Comparison of ENCODE assay signal across 19 mouse cellular contexts in the genomic region with DNA sequence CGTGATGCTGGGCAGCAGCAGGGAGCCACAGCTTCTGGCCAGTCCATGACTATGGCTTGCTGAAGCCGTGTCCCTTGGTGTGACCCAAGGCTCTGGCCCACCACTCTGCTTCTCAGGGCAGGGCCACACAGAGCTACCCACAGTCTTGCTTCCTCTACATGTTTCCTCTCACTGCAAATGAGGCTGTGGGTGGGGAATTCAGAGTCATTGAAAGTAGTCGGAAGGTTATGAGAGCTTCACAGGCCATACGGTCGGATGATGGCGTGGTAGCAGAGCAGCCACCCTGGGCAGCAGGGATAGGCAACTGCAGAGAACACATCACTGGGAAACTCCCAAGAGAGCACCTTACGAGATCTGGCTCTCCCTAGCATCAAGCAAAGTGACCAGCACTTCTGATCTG. TPM values are rescaled to one million over a fixed set of nuclear protein-coding genes. Genes with fewer than 3 reads are reported as not detected.
DNase-seq lines count a peak whose midpoint lies in the region; ATAC-seq lines count a peak whose summit lies in the region.
"Had no signal": no experiment of that assay in that cellular context is flagged by ENCODE, and none has a peak within 500 bp of the region (broad histone marks: within the 10 kb centered on the region; RNA-seq: fewer than 3 reads in every experiment).

No protein-coding gene starts in this region.

- ATAC-seq in forebrain, embryonic 11.5 days (replicated peaks; ENCODE audit: low FRiP score): no peak
- no peak for ATAC-seq in midbrain, embryonic 11.5 days (ENCODE audit: low FRiP score)
- no peak for ATAC-seq in midbrain, embryonic 16.5 days
- ATAC-seq in neutrophil, adult 5-6 weeks (ENCODE audit: extremely low read depth, insufficient number of reproducible peaks, low FRiP score, poor library complexity, severe bottlenecking): peak; percentile 15; the same call in 1 of the 2 replicates
- no peak for ATAC-seq in kidney, embryonic 14.5 days (ENCODE audit: low FRiP score, low TSS enrichment)
- ATAC-seq: forebrain, embryonic 14.5 days; liver, embryonic 12.5 days had no signal

- peaks cover 19% of the 10 kb centered on the region for H3K4me1 ChIP-seq in forebrain, embryonic 10.5 days
- H3K4me1 ChIP-seq in forebrain, embryonic 11.5 days (replicated peaks; ENCODE audit: control insufficient read depth, insufficient read depth, low read length): no peaks in the 10 kb centered on the region; the same call in 1 of the 2 replicates
- peaks cover 5% of the 10 kb centered on the region; the same call in 1 of the 2 replicates for H3K4me1 ChIP-seq in midbrain, embryonic 11.5 days (ENCODE audit: control insufficient read depth, insufficient read depth, low read length)
- H3K4me1 ChIP-seq in midbrain, embryonic 16.5 days (ENCODE audit: control insufficient read depth, insufficient read depth, low read length): no peaks in the 10 kb centered on the region
- H3K4me1 ChIP-seq in kidney, embryonic 14.5 days (ENCODE audit: control insufficient read depth, insufficient read depth, low read length): no peaks in the 10 kb centered on the region
- H3K4me1 ChIP-seq: embryonic facial prominence, embryonic 15.5 days; lung, embryonic 15.5 days had no signal

- H3K4me2 ChIP-seq in forebrain, embryonic 11.5 days (ENCODE audit: low read depth, low read length, severe bottlenecking): no peak overlapping the region
- no peak overlapping the region for H3K4me2 ChIP-seq in midbrain, embryonic 11.5 days
- H3K4me2 ChIP-seq in midbrain, embryonic 16.5 days (ENCODE audit: low read length): no peak overlapping the region
- H3K4me2 ChIP-seq in kidney, embryonic 14.5 days (replicated peaks; ENCODE audit: low read depth, low read length): no peak overlapping the region
- H3K4me2 ChIP-seq: embryonic facial prominence, embryonic 15.5 days; liver, embryonic 12.5 days; lung, embryonic 15.5 days had no signal

- H3K9me3 ChIP-seq in forebrain, embryonic 10.5 days: no peaks in the 10 kb centered on the region
- H3K9me3 ChIP-seq in forebrain, embryonic 11.5 days (ENCODE audit: control insufficient read depth, low read length): no peaks in the 10 kb centered on the region
- no peaks in the 10 kb centered on the region for H3K9me3 ChIP-seq in midbrain, embryonic 11.5 days (ENCODE audit: control insufficient read depth, low read length)
- H3K9me3 ChIP-seq in midbrain, embryonic 16.5 days (replicated peaks; ENCODE audit: control insufficient read depth, low read length, poor library complexity, severe bottlenecking): no peaks in the 10 kb centered on the region
- no peaks in the 10 kb centered on the region for H3K9me3 ChIP-seq in kidney, embryonic 14.5 days (ENCODE audit: control insufficient read depth, low read length)
- H3K9me3 ChIP-seq: embryonic facial prominence, embryonic 15.5 days; liver, embryonic 12.5 days; lung, embryonic 15.5 days had no signal

- 0 out of 2 replicates have a peak overlapping the region, but pooled peaks have one; percentile 5 for H3K27ac ChIP-seq in forebrain, embryonic 10.5 days
- no peak overlapping the region for H3K27ac ChIP-seq in forebrain, embryonic 11.5 days (ENCODE audit: low read depth, low read length)
- no peak overlapping the region for H3K27ac ChIP-seq in midbrain, embryonic 11.5 days (ENCODE audit: low read depth, low read length)
- H3K27ac ChIP-seq in midbrain, embryonic 16.5 days (ENCODE audit: low read length): no peak overlapping the region
- H3K27ac ChIP-seq in kidney, embryonic 14.5 days (ENCODE audit: low read depth, low read length): no peak overlapping the region
- H3K27ac ChIP-seq: embryonic facial prominence, embryonic 15.5 days; kidney, postnatal 0 days; layer of hippocampus, adult 2 months; liver, embryonic 12.5 days; lung, embryonic 15.5 days had no signal

- WGBS in forebrain, embryonic 10.5 days: 96% methylated on average over 7 of the region's 7 CpGs
- 90% methylated on average over 7 of the region's 7 CpGs for WGBS in forebrain, embryonic 11.5 days
- 92% methylated on average over 7 of the region's 7 CpGs for WGBS in midbrain, embryonic 11.5 days
- 90% methylated on average over 7 of the region's 7 CpGs for WGBS in midbrain, embryonic 16.5 days
- 92% methylated on average over 7 of the region's 7 CpGs for WGBS in kidney, embryonic 14.5 days

- no peaks in the 10 kb centered on the region for H3K36me3 ChIP-seq in forebrain, embryonic 10.5 days (replicated peaks)
- H3K36me3 ChIP-seq in forebrain, embryonic 11.5 days (ENCODE audit: control insufficient read depth, insufficient read depth, low read length): no peaks in the 10 kb centered on the region
- no peaks in the 10 kb centered on the region for H3K36me3 ChIP-seq in midbrain, embryonic 11.5 days (ENCODE audit: control insufficient read depth, insufficient read depth, low read length)
- H3K36me3 ChIP-seq in midbrain, embryonic 16.5 days (ENCODE audit: control insufficient read depth, insufficient read depth, low read length): no peaks in the 10 kb centered on the region
- no peaks in the 10 kb centered on the region for H3K36me3 ChIP-seq in kidney, embryonic 14.5 days (ENCODE audit: control insufficient read depth, insufficient read depth, low read length)
- H3K36me3 ChIP-seq: embryonic facial prominence, embryonic 15.5 days; liver, embryonic 12.5 days; lung, embryonic 15.5 days had no signal

- H3K27me3 ChIP-seq in forebrain, embryonic 10.5 days (ENCODE audit: poor library complexity, severe bottlenecking): peaks cover 14% of the 10 kb centered on the region; the same call in 1 of the 2 replicates
- H3K27me3 ChIP-seq in forebrain, embryonic 11.5 days (ENCODE audit: control insufficient read depth, insufficient read depth, low read length): no peaks in the 10 kb centered on the region
- no peaks in the 10 kb centered on the region for H3K27me3 ChIP-seq in midbrain, embryonic 11.5 days (ENCODE audit: control insufficient read depth, insufficient read depth, low read length)
- H3K27me3 ChIP-seq in midbrain, embryonic 16.5 days (ENCODE audit: control insufficient read depth, insufficient read depth, low read depth, low read length): no peaks in the 10 kb centered on the region
- no peaks in the 10 kb centered on the region for H3K27me3 ChIP-seq in kidney, embryonic 14.5 days (ENCODE audit: control insufficient read depth, insufficient read depth, low read length)
- H3K27me3 ChIP-seq: embryonic facial prominence, embryonic 15.5 days; liver, embryonic 12.5 days; lung, embryonic 15.5 days had no signal

- H3K9ac ChIP-seq in forebrain, embryonic 11.5 days (ENCODE audit: low read length): no peak overlapping the region
- H3K9ac ChIP-seq in midbrain, embryonic 11.5 days (ENCODE audit: low read length): no peak overlapping the region
- H3K9ac ChIP-seq in midbrain, embryonic 16.5 days (ENCODE audit: low read depth, low read length): no peak overlapping the region
- no peak overlapping the region for H3K9ac ChIP-seq in kidney, embryonic 14.5 days (ENCODE audit: low read depth, low read length)
- H3K9ac ChIP-seq: embryonic facial prominence, embryonic 15.5 days; liver, embryonic 12.5 days; lung, embryonic 15.5 days had no signal

- no peak overlapping the region for H3K4me3 ChIP-seq in forebrain, embryonic 10.5 days
- H3K4me3 ChIP-seq in forebrain, embryonic 11.5 days (ENCODE audit: low read depth, low read length): no peak overlapping the region
- H3K4me3 ChIP-seq in midbrain, embryonic 11.5 days (ENCODE audit: low read depth, low read length): no peak overlapping the region
- no peak overlapping the region for H3K4me3 ChIP-seq in midbrain, embryonic 16.5 days (ENCODE audit: low read depth, low read length)
- no peak overlapping the region for H3K4me3 ChIP-seq in kidney, embryonic 14.5 days (ENCODE audit: low read length)
- H3K4me3 ChIP-seq: embryonic facial prominence, embryonic 15.5 days; layer of hippocampus, adult 2 months; liver, embryonic 12.5 days; lung, embryonic 15.5 days; myocyte had no signal

- DNase-seq in forebrain, embryonic 10.5 days (ENCODE audit: extremely low spot score, low spot score): no peak
- no peak for DNase-seq in forebrain, embryonic 11.5 days (ENCODE audit: low spot score)
- peak; percentile 49 for DNase-seq in midbrain, embryonic 11.5 days (ENCODE audit: low spot score, missing footprints)
- peak; percentile 68 for DNase-seq in induced T-regulatory cell, adult 2 months (ENCODE audit: low read depth)
- no peak for DNase-seq in frontal cortex, postnatal 25 days (ENCODE audit: low spot score in 2 of 2)
- DNase-seq: adrenal gland, postnatal 14 days; cerebellum, adult 9-11 months; left cerebral cortex, postnatal 4 days; right cerebral cortex, adult 18-20 months had no signal

RNA-seq across cellular contexts. Expression of a gene that starts 3.2 kb away (rescaled TPM):
- 16.8 and 18.4 TPM in 2 replicates for polyA plus RNA-seq in forebrain, embryonic 10.5 days (2016; fragmentation: Nextera tagmentation; extraction: Ambion mirVana)
- polyA plus RNA-seq in forebrain, embryonic 11.5 days (2014; fragmentation: Nextera tagmentation; extraction: Ambion mirVana): 26.7 and 27.0 TPM in 2 replicates
- 18.5 and 18.7 TPM in 2 replicates for polyA plus RNA-seq in midbrain, embryonic 11.5 days (2014; fragmentation: Nextera tagmentation; extraction: Ambion mirVana)
- polyA plus RNA-seq in midbrain, embryonic 16.5 days (2015; fragmentation: Nextera tagmentation; extraction: Ambion mirVana): 10.9 and 12.8 TPM in 2 replicates
- total RNA-seq in neutrophil, adult 5-6 weeks (2017): 234 and 288 TPM in 2 replicates
- polyA plus RNA-seq in kidney, embryonic 14.5 days (2014; fragmentation: Nextera tagmentation; extraction: Ambion mirVana): 16.8 and 24.9 TPM in 2 replicates

Comparison
In these comparisons a context has a peak if more than half of its experiments do, and no peak if none do; other contexts are left out.
1. DNase-seq: peak in midbrain, embryonic 11.5 days (single experiment) and induced T-regulatory cell, adult 2 months (single experiment); none in forebrain, embryonic 10.5 days (single experiment), forebrain, embryonic 11.5 days (single experiment) and frontal cortex, postnatal 25 days (0 of 2).